Mouse (Mus musculus) ES-E14 (cell line): Measurements from ENCODE around the gene Wfdc5. TPM values are rescaled to one million over a fixed set of nuclear protein-coding genes. Genes with fewer than 3 reads are reported as not detected.

Experiments used
- DNase-seq: peaks from one replicate; pipeline ENCODE4 v3.0.0-alpha.2; 2013; ENCODE audit warnings: low read depth, low spot score
- H3K27ac ChIP-seq: 2 replicates; pipeline ENCODE4 v1.5.1; 2012; ENCODE audit warnings: low read depth, mild to moderate bottlenecking, low read length, moderate library complexity, mixed read lengths; ENCODE audit not compliant: poor library complexity, insufficient read depth, severe bottlenecking
- H3K36me3 ChIP-seq: 2 replicates; pipeline ENCODE4 v1.6.1; 2012; ENCODE audit warnings: mild to moderate bottlenecking, low read length, moderate library complexity, mixed read lengths; ENCODE audit not compliant: control insufficient read depth, poor library complexity, insufficient read depth, severe bottlenecking
- H3K4me1 ChIP-seq, 2 experiments: fragments of 150-350 bp in 1 of 2; sonication (generic) in 1 of 2; 2 replicates each; pipeline ENCODE4 v1.6.1; 2012; ENCODE audit warnings: low read length in 2 of 2, mild to moderate bottlenecking in 1 of 2, mixed read lengths in 1 of 2; ENCODE audit not compliant: control insufficient read depth in 2 of 2, insufficient read depth in 2 of 2, poor library complexity in 1 of 2
- H3K4me3 ChIP-seq, 2 experiments: fragments of 150-350 bp in 1 of 2; sonication (generic) in 1 of 2; 2 replicates each; pipeline ENCODE4 v1.5.1; 2012; ENCODE audit warnings: low read length in 2 of 2, low read depth in 1 of 2, mild to moderate bottlenecking in 1 of 2, mixed read lengths in 1 of 2; ENCODE audit not compliant: insufficient read depth in 1 of 2, poor library complexity in 1 of 2, severe bottlenecking in 1 of 2
- H3K9ac ChIP-seq: 2 replicates; pipeline ENCODE4 v1.6.1; 2012; ENCODE audit warnings: low read depth, mild to moderate bottlenecking, low read length, mixed read lengths; ENCODE audit not compliant: poor library complexity, insufficient read depth, severe bottlenecking
- H3K9me3 ChIP-seq: fragments of 150-350 bp; sonication (generic); 2 replicates; pipeline ENCODE4 v1.6.1; 2012; ENCODE audit warnings: low read depth, mild to moderate bottlenecking, low read length; ENCODE audit not compliant: control insufficient read depth, insufficient read depth
- CHD2 ChIP-seq: IDR thresholded peaks from 2 replicates; pipeline ENCODE4 v1.6.1; 2014; ENCODE audit warnings: mild to moderate bottlenecking, low read depth, low read length, inconsistent platforms
- HCFC1 ChIP-seq: IDR thresholded peaks from 2 replicates; pipeline ENCODE4 v1.6.1; 2012; ENCODE audit warnings: low read length, inconsistent platforms, borderline replicate concordance; ENCODE audit not compliant: insufficient read depth
- MAFK ChIP-seq: IDR thresholded peaks from 2 replicates; pipeline ENCODE4 v1.6.1; 2014; ENCODE audit warnings: mild to moderate bottlenecking, low read depth, low read length, inconsistent platforms; ENCODE audit not compliant: insufficient read depth
- ZC3H11A ChIP-seq: IDR thresholded peaks from 2 replicates; pipeline ENCODE4 v1.6.1; 2012; ENCODE audit warnings: low read depth, mild to moderate bottlenecking, inconsistent platforms, low read length, borderline replicate concordance
- ZNF384 ChIP-seq: IDR thresholded peaks from 2 replicates; pipeline ENCODE4 v1.6.1; 2012; ENCODE audit warnings: low read depth, low read length, inconsistent platforms
- in situ Hi-C, 2 experiments: fragments of 600-800 bp; cut with MboI; formaldehyde crosslinking; loops; one replicate each; pipeline ENCODE4 v1.15.1; 2025; ENCODE audit warnings: low sequenced_read_pairs in 2 of 2, inconsistent platforms in 1 of 2; ENCODE audit not compliant: unreplicated experiment in 2 of 2
- total RNA-seq: library from RNA; depleted of rRNA; stranded (reverse); fragments of 300-350 nt; gene quantifications from 2 replicates; pipeline ENCODE4 v1.2.3, GENCODE M21; 2012

Gene Wfdc5
- total RNA-seq, 1 experiment = not detected

DNA sequence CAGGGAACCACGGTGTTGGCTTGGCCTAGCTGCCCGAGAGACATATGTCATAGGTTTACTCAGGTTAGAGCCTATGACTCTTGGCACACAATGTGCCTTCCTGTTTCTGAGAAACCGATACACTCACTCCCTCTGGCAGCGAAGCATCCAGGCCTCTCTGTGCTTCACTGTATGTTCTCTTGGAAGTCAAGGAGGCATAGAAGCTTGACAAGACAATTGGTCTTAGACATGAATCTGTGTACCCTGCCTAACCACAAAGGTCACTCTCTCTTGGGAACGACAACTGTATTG, 14.1 kb upstream of the Wfdc5 start:
- H3K9me3 ChIP-seq = no peaks in the 10 kb centered on the region
- TF ChIP-seq ZC3H11A (no peak), ZNF384 (no peak), MAFK (no peak)
- no peak overlapping the region for H3K27ac ChIP-seq
- in situ Hi-C loops = no loop called here
- H3K4me3 ChIP-seq = no peak overlapping the region
- no peak overlapping the region for H3K9ac ChIP-seq
- DNase-seq = no peak
- no peaks in the 10 kb centered on the region for H3K36me3 ChIP-seq
- H3K4me1 ChIP-seq = no peaks in the 10 kb centered on the region; a peak in 1 of 4 replicates

DNA sequence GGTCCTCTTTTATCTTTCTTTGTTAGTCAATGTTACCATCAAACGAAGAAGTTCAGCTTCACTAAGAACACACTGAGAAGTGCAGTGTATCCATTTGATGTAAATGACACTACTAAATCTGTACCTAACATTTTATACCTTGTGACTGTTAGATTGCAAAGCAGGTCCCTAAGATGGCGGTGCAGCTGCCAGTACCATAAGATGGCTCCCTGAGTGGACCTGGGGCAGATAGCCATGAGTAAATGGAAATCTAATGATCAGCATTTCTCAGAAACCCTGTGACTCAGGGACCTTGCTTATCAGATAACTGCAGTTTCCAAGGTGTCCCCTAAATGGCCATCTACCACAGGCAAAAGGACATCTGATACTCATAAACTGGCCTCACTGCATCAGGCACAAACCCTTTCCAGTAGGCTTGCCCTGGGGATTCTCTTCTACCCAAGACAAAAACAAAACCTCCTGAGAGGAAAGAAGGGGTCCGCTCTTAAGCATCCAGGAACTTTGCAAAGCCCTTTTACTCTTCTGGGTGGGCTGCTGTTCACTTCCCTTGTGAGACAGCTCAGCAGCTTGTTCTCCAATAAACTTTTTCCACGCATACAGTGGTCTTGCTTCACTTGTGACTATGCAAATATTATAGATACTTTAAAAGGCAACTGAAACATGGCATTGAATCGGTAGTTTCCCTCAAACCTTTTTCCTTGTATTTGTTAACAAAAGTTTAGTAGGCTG, 13.6 kb upstream of the Wfdc5 start:
- TF ChIP-seq ZNF384 = no peak
- no peak for TF ChIP-seq CHD2
- no peak for TF ChIP-seq MAFK
- no peak for TF ChIP-seq ZC3H11A
- TF ChIP-seq HCFC1 = no peak
- no peaks in the 10 kb centered on the region; a peak in 1 of 4 replicates for H3K4me1 ChIP-seq
- DNase-seq = no peak
- H3K9me3 ChIP-seq = no peaks in the 10 kb centered on the region
- no peaks in the 10 kb centered on the region for H3K36me3 ChIP-seq
- no peak overlapping the region for H3K4me3 ChIP-seq
- in situ Hi-C loops = no loop called here
- no peak overlapping the region for H3K9ac ChIP-seq
- no peak overlapping the region for H3K27ac ChIP-seq

DNA sequence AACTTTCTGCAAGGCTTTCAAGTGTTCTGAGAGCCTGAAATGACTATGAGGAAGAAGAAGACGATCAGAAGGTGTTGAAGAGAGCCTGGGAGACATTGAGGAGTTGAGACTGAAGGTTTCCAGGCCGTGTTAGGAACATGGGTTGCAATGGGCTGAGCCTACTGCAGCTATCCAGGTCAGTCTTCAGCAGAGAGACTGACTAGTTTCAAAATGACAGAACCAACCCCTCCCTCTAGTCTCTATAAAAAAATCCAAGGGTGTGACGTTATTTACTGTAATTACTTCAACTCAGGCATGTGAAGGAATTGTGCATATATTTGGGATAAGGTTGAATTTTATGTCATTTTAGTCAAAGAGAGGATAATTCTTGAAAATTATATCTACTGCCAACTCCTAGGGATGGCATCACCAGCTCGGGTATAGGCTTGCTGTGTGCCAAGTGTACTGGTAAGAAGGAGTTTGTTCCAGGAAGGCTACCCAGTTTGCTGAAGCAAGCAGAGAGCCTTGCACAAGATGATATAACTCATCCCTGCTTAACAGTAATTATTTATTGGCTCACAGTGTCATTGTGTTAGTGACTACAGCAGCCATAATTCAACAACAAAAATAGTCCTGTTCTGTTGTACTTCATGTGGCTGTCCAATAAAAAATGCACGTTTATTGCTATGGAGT, 12.6 kb upstream of the Wfdc5 start:
- TF ChIP-seq ZC3H11A (no peak), ZNF384 (no peak), CHD2 (no peak), MAFK (no peak), HCFC1 (no peak)
- Histone ChIP-seq H3K9me3 (no peaks in the 10 kb centered on the region), H3K9ac (no peak overlapping the region), H3K36me3 (no peaks in the 10 kb centered on the region), H3K4me1 (no peaks in the 10 kb centered on the region; a peak in 1 of 4 replicates), H3K27ac (no peak overlapping the region), H3K4me3 (no peak overlapping the region)
- in situ Hi-C loops = no loop called here
- DNase-seq = no peak

DNA sequence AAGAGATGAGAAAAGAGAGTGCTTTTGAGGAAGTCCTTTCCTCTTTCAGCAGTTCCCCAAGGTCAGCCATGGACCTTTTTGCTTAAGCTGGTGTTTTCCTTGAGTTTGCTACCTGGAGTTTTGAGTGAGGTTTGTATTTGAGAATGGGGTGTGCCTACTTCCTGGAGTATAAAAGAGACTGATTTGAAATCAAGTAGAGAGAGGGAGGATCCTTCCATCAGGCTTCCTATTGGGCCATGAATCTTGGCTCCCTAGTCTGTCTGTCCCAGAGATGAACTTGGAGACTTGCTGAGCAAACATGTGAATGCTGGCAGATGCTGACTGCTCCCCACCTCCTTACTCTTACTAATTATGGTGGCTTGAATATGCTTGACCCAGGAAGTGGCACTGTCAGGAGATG, 9.7 kb upstream of the Wfdc5 start:
- Histone ChIP-seq H3K4me1 (no peaks in the 10 kb centered on the region), H3K9ac (no peak overlapping the region), H3K4me3 (no peak overlapping the region), H3K27ac (no peak overlapping the region), H3K36me3 (no peaks in the 10 kb centered on the region), H3K9me3 (no peaks in the 10 kb centered on the region)
- no peak for TF ChIP-seq ZC3H11A
- TF ChIP-seq MAFK = no peak
- no peak for TF ChIP-seq HCFC1
- TF ChIP-seq CHD2 = no peak
- TF ChIP-seq ZNF384 = no peak
- DNase-seq = no peak
- in situ Hi-C loops = no loop called here
